Mouse (Mus musculus): ENCODE measurements around the gene Dip2b. TPM values are rescaled to one million over a fixed set of nuclear protein-coding genes. Genes with fewer than 3 reads are reported as not detected.

Gene Dip2b
- polyA plus RNA-seq, 1 experiment from 2014 or later: 16.3 TPM

DNA sequence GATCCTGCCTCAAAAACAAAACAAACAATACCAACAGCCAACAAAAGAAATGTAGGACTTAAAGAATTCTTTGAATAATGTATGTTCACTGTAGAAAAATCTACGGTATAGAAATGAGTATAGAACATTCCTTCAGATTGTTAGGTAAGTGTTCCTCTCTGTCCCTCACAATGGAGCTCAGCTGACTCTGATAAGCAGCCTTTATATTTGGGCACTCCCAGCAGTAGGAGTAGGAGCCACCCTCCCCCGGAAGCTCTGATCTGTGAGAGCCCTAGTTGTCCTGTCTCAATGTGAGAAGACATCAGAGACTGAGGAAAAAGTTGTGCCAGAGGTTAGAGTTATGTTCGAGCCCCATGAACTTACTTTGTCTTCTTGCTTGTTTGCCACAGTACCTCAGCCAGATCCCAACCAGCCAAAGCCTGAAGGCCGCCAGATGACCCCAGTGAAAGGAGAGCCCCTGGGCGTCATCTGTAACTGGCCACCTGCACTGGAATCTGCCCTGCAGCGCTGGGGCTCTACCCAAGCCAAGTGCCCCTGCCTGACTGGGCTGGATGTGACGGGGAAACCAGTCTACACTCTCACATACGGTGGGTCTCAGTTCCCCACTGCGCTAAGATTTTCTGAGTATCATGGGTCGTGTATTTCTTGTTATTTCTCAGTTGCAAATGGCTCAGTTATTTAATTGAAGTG lies 118.5 kb downstream of the Dip2b start:
- Histone ChIP-seq H3K4me1 (replicated peaks) (peaks cover 27% of the 10 kb centered on the region), H3K4me3 (no peak overlapping the region), H3K9ac (no peak overlapping the region), H3K4me2 (no peak overlapping the region), H3K36me3 (peaks cover 76% of the 10 kb centered on the region), H3K27me3 (replicated peaks) (no peaks in the 10 kb centered on the region), H3K9me3 (replicated peaks) (no peaks in the 10 kb centered on the region), H3K27ac (ENCODE audit: poor library complexity, severe bottlenecking) (peak overlapping the region; percentile 5; the same call in 1 of the 2 replicates)
- 76% methylated on average over 10 of the region's 10 CpGs for WGBS
- ATAC-seq (ENCODE audit: insufficient number of reproducible peaks, low FRiP score): no peak

DNA sequence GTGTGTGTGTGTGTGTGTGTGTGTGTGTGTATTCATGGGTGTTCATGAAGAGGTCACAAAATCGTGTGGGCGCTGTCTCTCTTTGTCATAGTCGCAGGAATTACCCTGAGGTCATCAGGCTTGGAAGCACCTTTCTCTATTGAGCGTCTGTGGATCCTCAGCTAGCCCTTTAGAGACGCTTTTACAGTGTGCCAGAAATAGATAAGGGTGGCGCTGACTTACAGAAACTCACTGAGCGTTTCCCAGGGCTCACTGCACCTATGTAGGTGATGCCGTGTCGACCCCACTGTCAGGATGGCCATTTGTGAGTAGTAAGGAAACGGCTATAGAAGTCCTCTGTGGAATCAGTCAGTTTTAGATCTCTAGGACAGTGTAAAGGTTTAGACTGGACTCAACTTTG lies 120.5 kb downstream of the Dip2b start:
- 63% methylated on average over 10 of the region's 10 CpGs for WGBS
- ATAC-seq (ENCODE audit: insufficient number of reproducible peaks, low FRiP score): no peak
- Histone ChIP-seq H3K4me1 (replicated peaks) (peaks cover 27% of the 10 kb centered on the region), H3K4me3 (no peak overlapping the region), H3K4me2 (no peak overlapping the region), H3K36me3 (peaks cover 83% of the 10 kb centered on the region), H3K9ac (no peak overlapping the region), H3K27ac (ENCODE audit: poor library complexity, severe bottlenecking) (no peak overlapping the region; the same call in 1 of the 2 replicates), H3K9me3 (replicated peaks) (no peaks in the 10 kb centered on the region), H3K27me3 (replicated peaks) (no peaks in the 10 kb centered on the region)

DNA sequence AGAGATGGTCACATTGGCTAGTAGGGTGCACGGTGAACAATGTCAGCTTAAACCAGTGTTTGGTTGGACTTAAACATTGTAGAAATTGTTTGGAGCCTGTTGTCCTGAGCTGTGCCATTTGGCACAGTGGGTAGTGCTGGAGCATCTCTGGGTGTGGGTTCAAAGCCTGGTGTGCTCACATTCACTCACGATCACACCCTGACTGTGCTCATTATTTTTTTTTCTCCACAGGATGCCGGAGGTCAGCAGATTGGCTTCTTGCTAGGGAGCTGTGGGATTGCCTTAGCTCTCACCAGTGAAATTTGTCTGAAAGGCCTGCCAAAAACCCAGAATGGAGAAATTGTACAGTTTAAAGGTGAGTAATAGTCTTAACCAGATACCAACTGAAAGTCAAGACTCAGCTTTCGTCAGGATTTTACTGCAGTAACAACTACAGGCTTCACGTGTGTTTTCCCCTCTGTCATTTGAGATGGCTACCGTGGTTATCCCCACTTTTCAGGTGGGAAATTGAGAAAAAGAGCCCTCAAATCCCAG lies 123.3 kb downstream of the Dip2b start:
- H3K4me2 ChIP-seq: no peak overlapping the region
- no peak overlapping the region for H3K27ac ChIP-seq (ENCODE audit: poor library complexity, severe bottlenecking)
- peaks cover 65% of the 10 kb centered on the region for H3K36me3 ChIP-seq
- no peaks in the 10 kb centered on the region for H3K9me3 ChIP-seq (replicated peaks)
- no peak overlapping the region for H3K9ac ChIP-seq
- H3K4me3 ChIP-seq: no peak overlapping the region
- no peaks in the 10 kb centered on the region for H3K27me3 ChIP-seq (replicated peaks)
- 81% methylated on average over 6 of the region's 6 CpGs for WGBS
- no peak for ATAC-seq (ENCODE audit: insufficient number of reproducible peaks, low FRiP score)
- peaks cover 19% of the 10 kb centered on the region for H3K4me1 ChIP-seq (replicated peaks)

DNA sequence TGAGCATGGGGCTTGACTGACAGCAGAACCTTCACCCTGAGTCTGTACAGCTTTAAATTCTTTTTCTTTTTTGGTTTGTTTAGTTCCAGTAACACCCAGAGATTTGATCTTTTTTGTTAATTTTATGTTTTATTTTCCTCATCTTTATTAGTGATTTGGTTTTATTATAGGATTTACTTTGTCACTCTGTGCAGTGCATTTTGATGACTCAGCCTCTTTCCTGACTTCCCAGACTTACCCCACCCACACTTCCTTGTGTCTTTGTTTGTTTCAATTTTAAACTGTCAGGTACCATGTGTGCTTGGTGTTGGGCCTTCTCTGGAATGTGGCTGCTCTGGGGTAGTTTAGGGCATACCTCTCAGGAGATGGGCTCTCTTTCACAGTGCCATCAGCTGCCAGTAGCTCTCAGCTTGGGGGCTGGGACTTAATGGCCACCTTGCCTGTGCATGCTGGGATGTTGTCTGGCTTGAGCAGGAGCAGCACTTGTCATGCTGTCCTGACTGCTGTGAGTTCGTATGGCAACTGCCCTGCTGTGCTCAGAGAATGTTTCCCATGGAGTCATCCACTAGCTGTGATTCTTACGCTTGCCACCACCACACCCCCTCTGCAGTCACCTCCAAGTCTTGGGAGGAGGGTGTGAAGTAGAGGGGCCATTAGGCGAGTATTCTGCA lies 125.1 kb downstream of the Dip2b start:
- Histone ChIP-seq H3K4me3 (no peak overlapping the region), H3K4me1 (replicated peaks) (peaks cover 11% of the 10 kb centered on the region), H3K27ac (ENCODE audit: poor library complexity, severe bottlenecking) (no peak overlapping the region), H3K36me3 (peaks cover 62% of the 10 kb centered on the region), H3K4me2 (no peak overlapping the region), H3K9ac (no peak overlapping the region), H3K9me3 (replicated peaks) (no peaks in the 10 kb centered on the region), H3K27me3 (replicated peaks) (no peaks in the 10 kb centered on the region)
- no peak for ATAC-seq (ENCODE audit: insufficient number of reproducible peaks, low FRiP score)
- WGBS: 81% methylated on average over 3 of the region's 3 CpGs

DNA sequence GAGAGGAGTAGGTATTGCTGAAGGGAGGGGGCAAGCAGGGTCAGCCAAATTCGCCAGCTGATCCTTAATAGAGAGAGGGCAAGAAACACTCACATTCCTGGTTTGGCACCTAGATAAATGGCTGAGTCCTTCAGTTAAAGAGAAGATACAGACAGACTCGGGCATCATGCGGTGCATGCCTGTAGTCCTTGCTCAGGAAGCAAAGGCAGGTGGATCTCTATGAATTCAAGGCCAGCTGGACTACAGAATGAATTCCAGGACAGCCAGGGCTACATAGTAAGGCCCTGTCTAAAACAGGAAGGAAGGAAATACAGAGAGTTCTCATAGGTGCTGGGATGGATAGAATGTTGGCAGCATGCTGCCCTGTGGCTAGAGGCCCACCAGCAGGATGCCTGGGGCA lies 128.0 kb downstream of the Dip2b start:
- WGBS: 78% methylated on average over 3 of the region's 3 CpGs
- ATAC-seq (ENCODE audit: insufficient number of reproducible peaks, low FRiP score): no peak
- H3K9me3 ChIP-seq (replicated peaks): no peaks in the 10 kb centered on the region
- H3K27me3 ChIP-seq (replicated peaks): no peaks in the 10 kb centered on the region
- no peaks in the 10 kb centered on the region for H3K4me1 ChIP-seq (replicated peaks)
- H3K36me3 ChIP-seq: peaks cover 62% of the 10 kb centered on the region
- H3K4me3 ChIP-seq: no peak overlapping the region
- no peak overlapping the region for H3K9ac ChIP-seq
- no peak overlapping the region for H3K4me2 ChIP-seq
- no peak overlapping the region for H3K27ac ChIP-seq (ENCODE audit: poor library complexity, severe bottlenecking)

DNA sequence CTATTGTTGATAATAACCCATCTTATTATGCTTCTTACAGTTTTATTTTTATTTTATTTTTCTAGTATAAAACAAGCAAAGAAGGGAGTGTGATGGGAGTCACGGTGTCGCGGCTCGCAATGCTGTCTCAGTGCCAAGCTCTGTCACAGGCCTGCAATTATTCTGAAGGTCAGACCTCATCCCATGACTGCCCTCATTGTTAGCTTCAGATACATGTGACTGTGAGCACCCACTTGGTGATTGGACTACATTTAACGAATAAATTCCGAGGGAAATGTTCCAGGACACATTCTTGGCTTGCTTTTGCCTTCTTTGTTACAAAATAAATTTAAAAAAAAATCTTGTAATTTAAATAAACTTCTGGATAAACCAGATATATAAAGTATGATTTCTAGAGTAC lies 129.3 kb downstream of the Dip2b start:
- H3K36me3 ChIP-seq: peaks cover 60% of the 10 kb centered on the region
- no peak overlapping the region for H3K9ac ChIP-seq
- H3K4me1 ChIP-seq (replicated peaks): no peaks in the 10 kb centered on the region
- no peak overlapping the region for H3K4me3 ChIP-seq
- no peak for ATAC-seq (ENCODE audit: insufficient number of reproducible peaks, low FRiP score)
- no peaks in the 10 kb centered on the region for H3K9me3 ChIP-seq (replicated peaks)
- peak overlapping the region; percentile 44; the same call in 1 of the 2 replicates for H3K27ac ChIP-seq (ENCODE audit: poor library complexity, severe bottlenecking)
- H3K27me3 ChIP-seq (replicated peaks): no peaks in the 10 kb centered on the region
- H3K4me2 ChIP-seq: no peak overlapping the region
- WGBS: 80% methylated on average over 6 of the region's 6 CpGs

DNA sequence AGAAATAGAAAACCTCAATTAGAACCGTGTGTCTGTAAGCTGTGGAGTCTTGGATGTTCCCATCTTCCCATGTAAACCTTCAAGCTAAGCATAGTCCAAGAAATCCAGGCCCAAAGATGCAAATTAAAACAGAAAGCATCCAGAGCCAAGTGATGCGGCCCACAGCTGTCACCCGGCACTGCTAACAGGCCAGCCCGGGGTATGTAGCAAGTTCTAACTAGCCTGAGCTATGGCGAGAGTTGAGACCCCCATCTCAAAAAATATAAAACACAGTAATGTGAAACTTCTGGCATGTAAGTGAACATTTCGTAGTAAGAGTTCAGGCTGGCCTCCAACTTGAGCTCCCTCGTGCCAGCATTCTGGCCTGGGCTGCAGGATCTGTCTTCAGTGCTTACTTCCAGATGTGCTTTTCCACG lies 129.7 kb downstream of the Dip2b start:
- Histone ChIP-seq H3K4me2 (no peak overlapping the region), H3K36me3 (peaks cover 60% of the 10 kb centered on the region), H3K27me3 (replicated peaks) (no peaks in the 10 kb centered on the region), H3K4me1 (replicated peaks) (no peaks in the 10 kb centered on the region), H3K9me3 (replicated peaks) (no peaks in the 10 kb centered on the region), H3K9ac (no peak overlapping the region), H3K4me3 (no peak overlapping the region), H3K27ac (ENCODE audit: poor library complexity, severe bottlenecking) (peak overlapping the region; percentile 44; the same call in 1 of the 2 replicates)
- no peak for ATAC-seq (ENCODE audit: insufficient number of reproducible peaks, low FRiP score)
- 85% methylated on average over 8 of the region's 8 CpGs for WGBS

DNA sequence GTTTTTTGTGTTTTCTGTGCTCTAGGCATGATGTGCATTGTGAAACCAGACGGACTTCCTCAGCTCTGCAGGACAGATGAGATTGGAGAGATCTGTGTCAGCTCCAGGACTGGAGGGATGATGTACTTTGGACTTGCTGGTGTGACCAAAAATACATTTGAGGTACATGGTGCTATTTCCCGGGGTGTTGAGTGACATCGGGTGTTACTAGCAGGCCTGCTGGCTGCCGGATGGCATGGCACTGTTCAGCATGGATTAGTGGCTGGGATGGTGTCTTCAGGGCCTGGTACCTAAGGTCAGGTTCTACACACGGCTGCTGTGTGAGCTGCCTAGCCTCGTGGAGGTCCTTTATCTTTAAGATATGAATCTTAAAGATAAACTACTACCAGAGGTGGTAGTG lies 136.7 kb downstream of the Dip2b start:
- H3K4me1 ChIP-seq (replicated peaks): peaks cover 21% of the 10 kb centered on the region
- no peak overlapping the region for H3K4me2 ChIP-seq
- H3K27ac ChIP-seq (ENCODE audit: poor library complexity, severe bottlenecking): peak overlapping the region; percentile 29; the same call in 1 of the 2 replicates
- ATAC-seq (ENCODE audit: insufficient number of reproducible peaks, low FRiP score): no peak
- H3K9ac ChIP-seq: 0 out of 2 replicates have a peak overlapping the region, but pooled peaks have one; percentile 37
- H3K9me3 ChIP-seq (replicated peaks): no peaks in the 10 kb centered on the region
- H3K27me3 ChIP-seq (replicated peaks): no peaks in the 10 kb centered on the region
- peaks cover 70% of the 10 kb centered on the region for H3K36me3 ChIP-seq
- 57% methylated on average over 6 of the region's 6 CpGs for WGBS
- H3K4me3 ChIP-seq: no peak overlapping the region

DNA sequence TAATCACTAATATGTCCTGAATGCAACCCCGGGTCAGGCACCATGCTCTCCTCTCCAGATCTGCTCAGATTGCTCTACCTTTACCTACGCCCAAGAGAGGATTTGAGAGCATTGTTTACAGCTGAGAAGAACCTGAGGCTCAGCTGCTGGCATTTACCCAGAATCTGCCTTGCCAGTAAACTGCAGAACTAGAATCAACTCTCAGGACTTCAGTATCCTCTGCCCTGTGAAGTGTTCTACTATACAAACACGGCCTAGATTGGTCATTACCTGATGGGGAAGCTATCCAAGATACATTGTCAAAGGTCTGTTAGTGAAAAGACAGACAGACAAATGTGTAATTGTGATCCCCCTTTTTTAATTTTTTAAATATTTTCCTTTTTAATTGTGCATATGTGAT lies 138.7 kb downstream of the Dip2b start:
- no peak overlapping the region for H3K4me2 ChIP-seq
- WGBS: 85% methylated on average over 3 of the region's 3 CpGs
- no peaks in the 10 kb centered on the region for H3K9me3 ChIP-seq (replicated peaks)
- H3K27me3 ChIP-seq (replicated peaks): no peaks in the 10 kb centered on the region
- no peak overlapping the region for H3K4me3 ChIP-seq
- no peak overlapping the region for H3K9ac ChIP-seq
- no peak for ATAC-seq (ENCODE audit: insufficient number of reproducible peaks, low FRiP score)
- H3K36me3 ChIP-seq: peaks cover 71% of the 10 kb centered on the region
- H3K27ac ChIP-seq (ENCODE audit: poor library complexity, severe bottlenecking): no peak overlapping the region
- peaks cover 21% of the 10 kb centered on the region for H3K4me1 ChIP-seq (replicated peaks)

DNA sequence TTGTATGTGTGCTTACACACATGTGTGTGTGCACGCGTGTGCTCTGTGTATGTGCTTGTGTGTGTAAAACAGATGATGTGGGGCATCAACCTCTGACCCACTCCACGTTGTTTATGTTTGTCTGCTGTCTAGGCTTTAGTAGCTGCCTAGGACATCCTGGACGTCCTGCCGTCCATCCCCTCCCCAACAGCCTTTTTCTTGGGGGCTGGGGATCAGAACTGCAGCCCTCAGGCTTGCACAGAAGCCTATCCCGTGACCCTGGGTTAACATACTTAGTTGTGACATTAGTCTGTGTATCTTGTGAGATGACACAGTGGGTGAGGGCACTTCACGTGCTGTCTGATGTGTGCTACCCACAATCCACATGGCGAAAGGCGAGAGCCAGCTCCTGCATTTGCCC lies 139.1 kb downstream of the Dip2b start:
- H3K9me3 ChIP-seq (replicated peaks): no peaks in the 10 kb centered on the region
- ATAC-seq (ENCODE audit: insufficient number of reproducible peaks, low FRiP score): no peak
- WGBS: 79% methylated on average over 9 of the region's 9 CpGs
- H3K9ac ChIP-seq: no peak overlapping the region
- peaks cover 72% of the 10 kb centered on the region for H3K36me3 ChIP-seq
- 0 out of 2 replicates have a peak overlapping the region, but pooled peaks have one; percentile 17 for H3K27ac ChIP-seq (ENCODE audit: poor library complexity, severe bottlenecking)
- no peak overlapping the region for H3K4me2 ChIP-seq
- peaks cover 21% of the 10 kb centered on the region for H3K4me1 ChIP-seq (replicated peaks)
- H3K4me3 ChIP-seq: no peak overlapping the region
- no peaks in the 10 kb centered on the region for H3K27me3 ChIP-seq (replicated peaks)

DNA sequence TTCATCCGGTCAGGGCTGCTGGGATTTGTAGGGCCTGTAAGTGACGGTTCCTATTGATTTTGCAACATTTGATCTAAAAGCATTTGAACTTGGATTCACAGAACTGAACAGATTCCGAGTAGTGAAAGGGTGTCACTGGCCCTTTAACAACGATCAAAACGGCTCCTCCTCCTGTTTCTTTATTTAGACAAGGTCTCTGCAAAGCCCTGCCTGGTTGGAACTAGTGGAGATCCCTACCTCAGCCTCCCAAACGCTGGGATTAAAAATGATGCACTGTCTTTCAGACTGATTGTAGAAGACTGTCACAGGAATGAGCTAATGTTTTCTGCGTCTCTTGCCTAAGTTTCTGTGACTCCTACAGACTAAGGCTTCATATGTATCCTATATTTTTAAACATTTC lies 140.0 kb downstream of the Dip2b start:
- no peak for ATAC-seq (ENCODE audit: insufficient number of reproducible peaks, low FRiP score)
- H3K27me3 ChIP-seq (replicated peaks): no peaks in the 10 kb centered on the region
- WGBS: 49% methylated on average over 7 of the region's 7 CpGs
- peaks cover 71% of the 10 kb centered on the region for H3K36me3 ChIP-seq
- H3K9ac ChIP-seq: no peak overlapping the region
- H3K4me1 ChIP-seq (replicated peaks): peaks cover 21% of the 10 kb centered on the region
- peak overlapping the region; percentile 17; the same call in 1 of the 2 replicates for H3K27ac ChIP-seq (ENCODE audit: poor library complexity, severe bottlenecking)
- no peak overlapping the region for H3K4me2 ChIP-seq
- no peak overlapping the region for H3K4me3 ChIP-seq
- no peaks in the 10 kb centered on the region for H3K9me3 ChIP-seq (replicated peaks)
